ENCODE assay signal across 11 mouse cellular contexts in the genomic region with DNA sequence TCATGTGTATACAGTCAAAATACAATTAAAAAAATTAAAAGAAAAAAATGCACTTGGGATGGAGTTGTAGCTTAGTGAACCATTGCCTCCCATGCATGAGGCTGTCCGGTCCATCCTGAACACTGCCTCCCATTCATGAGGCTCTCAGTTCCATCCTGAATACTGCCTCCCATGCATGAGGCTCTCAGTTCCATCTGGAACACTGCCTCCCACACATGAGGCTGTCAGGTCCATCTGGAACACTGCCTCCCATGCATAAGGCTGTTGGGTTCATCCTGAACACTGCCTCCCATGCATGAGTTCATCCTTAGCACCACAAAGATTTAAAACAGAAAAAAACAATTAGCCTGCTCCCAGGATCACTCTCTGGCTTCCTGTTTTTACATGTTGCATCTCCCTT.
DNase-seq lines count a peak whose midpoint lies in the region.
"Had no signal": no experiment of that assay in that cellular context is flagged by ENCODE, and none has a peak within 500 bp of the region (broad histone marks: within the 10 kb centered on the region; RNA-seq: fewer than 3 reads in every experiment).

No protein-coding gene starts in this region.

- intact Hi-C loops in left cerebral cortex, postnatal 36 days (cut with DNase I), result no loop called here
- intact Hi-C loops in left cerebral cortex, postnatal 10 days (cut with DNase I), result no loop called here

- DNase-seq in frontal cortex, adult 2 months (ENCODE audit: extremely low spot score in 1 of 2, low spot score in 1 of 2), result peak; percentile 33 to 66
- DNase-seq in frontal cortex, postnatal 10 days (ENCODE audit: low spot score in 2 of 2), result no peak
- DNase-seq in left cerebral cortex, postnatal 36 days (ENCODE audit: low spot score in 2 of 2), result peak; percentile 38 to 57
- no peak for DNase-seq in left cerebral cortex, postnatal 10 days (ENCODE audit: extremely low spot score in 1 of 2, low spot score in 2 of 2)
- peak; percentile 28 to 35 for DNase-seq in cerebellum, postnatal 14 days
- peak; percentile 21 for DNase-seq in layer of hippocampus, adult 9-10 months (ENCODE audit: low spot score)
- no peak for DNase-seq in gastrocnemius, postnatal 4 days (ENCODE audit: low spot score in 2 of 2)
- DNase-seq in urinary bladder, postnatal 25 days (ENCODE audit: low spot score), result no peak
- DNase-seq: adrenal gland, postnatal 10 days; gastrocnemius, postnatal 36 days; thymus, postnatal 25 days had no signal

Comparison
In these comparisons a context has a peak if more than half of its experiments do, and no peak if none do; other contexts are left out.
1. DNase-seq: peak in frontal cortex, adult 2 months (2 of 2), left cerebral cortex, postnatal 36 days (2 of 2), cerebellum, postnatal 14 days (2 of 2) and layer of hippocampus, adult 9-10 months (single experiment); none in frontal cortex, postnatal 10 days (0 of 2), left cerebral cortex, postnatal 10 days (0 of 2), gastrocnemius, postnatal 4 days (0 of 2) and urinary bladder, postnatal 25 days (single experiment).